Mouse (Mus musculus): ENCODE results near the gene Mstn. TPM values are rescaled to one million over a fixed set of nuclear protein-coding genes. Genes with fewer than 3 reads are reported as not detected.

The Mstn gene
- total RNA-seq (2021), result 10 to 100 TPM; 27.3 to 36.4 TPM
- long read RNA-seq, experiment 1, transcript Mstn-201 (3 exons, 2,705 nt), result major isoform, 37 of 41 reads
- long read RNA-seq, experiment 1, partial matches to known transcripts, result 3 of 41 reads
- long read RNA-seq, experiment 1, other reads (novel, unspliced or antisense), result 1 of 41 reads
- long read RNA-seq, experiment 2, transcript Mstn-201 (3 exons, 2,705 nt), result major isoform, 34 of 34 reads
- long read RNA-seq, experiment 2, partial matches to known transcripts, result 0 of 34 reads
- long read RNA-seq, experiment 2, other reads (novel, unspliced or antisense), result 0 of 34 reads

GRCm38 (mm10) chr1:53061340-53061739 lies at the start of gene Mstn:
Gene Mstn (plus strand): TSS chr1:53061640.
- no peak for DNase-seq

GRCm38 (mm10) chr1:53014716-53015115 lies 46.7 kb upstream of the Mstn start:
- no peak for DNase-seq
- intact Hi-C loops (cut with DNase I; ENCODE audit: low total_unique reads), result no loop called here

More at GRCm38 (mm10) chr1:53061340-53061739, at the start of gene Mstn:
- intact Hi-C loops (cut with DNase I; ENCODE audit: low total_unique reads), result no loop called here

- no peak for DNase-seq
- intact Hi-C loops (cut with DNase I; ENCODE audit: low total_unique reads), result no loop called here
Observed at GRCm38 (mm10) chr1:53015606-53016005, 45.8 kb upstream of the Mstn start.

- DNase-seq, result no peak
- intact Hi-C loops (cut with DNase I; ENCODE audit: low total_unique reads), result no loop called here
Observed at GRCm38 (mm10) chr1:53018746-53019505, 42.5 kb upstream of the Mstn start.

GRCm38 (mm10) chr1:53020079-53020478 lies 41.4 kb upstream of the Mstn start, which contains the start of gene 1700019D03Rik:
Gene 1700019D03Rik (minus strand): TSS chr1:53020179.
- DNase-seq, result no peak
- intact Hi-C loops (cut with DNase I; ENCODE audit: low total_unique reads), result no loop called here

GRCm38 (mm10) chr1:53032550-53032949 lies 28.9 kb upstream of the Mstn start:
- intact Hi-C loops (cut with DNase I; ENCODE audit: low total_unique reads), result no loop called here
- DNase-seq, result no peak

GRCm38 (mm10) chr1:53037443-53037871 lies 24.0 kb upstream of the Mstn start:
- intact Hi-C loops (cut with DNase I; ENCODE audit: low total_unique reads), result no loop called here
- no peak for DNase-seq

GRCm38 (mm10) chr1:53049763-53050427 lies 11.5 kb upstream of the Mstn start:
- intact Hi-C loops (cut with DNase I; ENCODE audit: low total_unique reads), result no loop called here
- DNase-seq, result no peak

GRCm38 (mm10) chr1:53053087-53054022 lies 8.1 kb upstream of the Mstn start:
- DNase-seq, result peak; percentile 35
- intact Hi-C loops (cut with DNase I; ENCODE audit: low total_unique reads), result loop anchor here (2.0 kb wide), 1 partner anchor 219 kb away; no protein-coding TSS in a partner anchor

- intact Hi-C loops (cut with DNase I; ENCODE audit: low total_unique reads), result no loop called here
- DNase-seq, result no peak
Observed at GRCm38 (mm10) chr1:53059106-53059505, 2.3 kb upstream of the Mstn start.

GRCm38 (mm10) chr1:53060499-53060898 lies 941 bp upstream of the Mstn start:
- intact Hi-C loops (cut with DNase I; ENCODE audit: low total_unique reads), result no loop called here
- no peak for DNase-seq

- intact Hi-C loops (cut with DNase I; ENCODE audit: low total_unique reads), result no loop called here
- DNase-seq, result no peak
Observed at GRCm38 (mm10) chr1:53061871-53062608, 600 bp downstream of the Mstn start.

- intact Hi-C loops (cut with DNase I; ENCODE audit: low total_unique reads), result no loop called here
Observed at GRCm38 (mm10) chr1:53063921-53064320, 2.5 kb downstream of the Mstn start.

GRCm38 (mm10) chr1:53069726-53070514 lies 8.5 kb downstream of the Mstn start:
- DNase-seq, result no peak
- intact Hi-C loops (cut with DNase I; ENCODE audit: low total_unique reads), result no loop called here

More at GRCm38 (mm10) chr1:53063921-53064320, 2.5 kb downstream of the Mstn start:
- no peak for DNase-seq

- intact Hi-C loops (cut with DNase I; ENCODE audit: low total_unique reads), result no loop called here
- DNase-seq, result no peak
Observed at GRCm38 (mm10) chr1:53070664-53071175, 9.3 kb downstream of the Mstn start.

- no peak for DNase-seq
- intact Hi-C loops (cut with DNase I; ENCODE audit: low total_unique reads), result no loop called here
Observed at GRCm38 (mm10) chr1:53076656-53077055, 15.2 kb downstream of the Mstn start.

GRCm38 (mm10) chr1:53079876-53080275 lies 18.4 kb downstream of the Mstn start:
- intact Hi-C loops (cut with DNase I; ENCODE audit: low total_unique reads), result no loop called here
- peak; percentile 33 for DNase-seq
